Mouse (Mus musculus) yolk sac, embryonic 10.5 days (tissue): ENCODE data around the gene Tet3.

Source experiments
- DNase-seq: peaks from one replicate; pipeline ENCODE4 v3.0.0-alpha.2; 2017; ENCODE audit warnings: low spot score

Tet3 gene

DNA sequence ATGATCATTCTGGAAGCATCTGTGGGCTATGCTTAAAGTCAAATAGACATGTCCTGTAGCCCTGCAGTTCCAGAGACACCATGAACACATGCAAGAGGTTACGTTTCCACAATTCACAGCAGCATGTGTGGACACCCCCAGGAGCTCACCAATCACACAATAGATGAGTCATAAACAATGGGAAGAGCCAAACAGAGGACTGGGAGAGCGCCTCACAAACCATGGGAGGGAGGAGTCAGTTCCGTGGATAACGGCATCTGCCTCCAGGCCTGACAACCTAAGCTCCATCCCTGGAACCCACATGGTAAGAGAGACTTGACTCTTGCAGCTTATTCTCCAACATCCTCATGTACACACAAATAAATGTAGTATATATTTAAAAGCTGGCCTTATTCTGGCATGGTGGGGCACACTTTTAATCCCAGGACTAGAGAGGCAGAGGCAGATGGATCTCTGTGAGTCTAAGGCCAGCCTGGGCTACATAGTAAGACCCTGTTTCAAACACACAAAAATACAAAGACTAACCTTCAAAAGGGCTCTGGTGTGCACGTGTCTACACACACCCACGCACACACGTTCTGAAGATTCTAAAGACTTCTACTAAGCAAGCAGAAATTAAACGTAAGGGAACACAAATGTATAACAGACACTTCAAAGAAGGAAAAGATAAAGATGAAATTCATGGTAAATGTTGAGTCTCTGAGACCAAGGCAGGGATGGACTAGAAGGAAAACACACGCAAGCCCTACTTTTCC is 44.1 kb downstream of the Tet3 start:
- no peak for DNase-seq

- DNase-seq, result no peak
These were observed 45.2 kb downstream of the Tet3 start for GRCm38 (mm10) chr6:83413686-83414085.

GRCm38 (mm10) chr6:83412854-83413401 is 46.0 kb downstream of the Tet3 start:
- no peak for DNase-seq

DNA sequence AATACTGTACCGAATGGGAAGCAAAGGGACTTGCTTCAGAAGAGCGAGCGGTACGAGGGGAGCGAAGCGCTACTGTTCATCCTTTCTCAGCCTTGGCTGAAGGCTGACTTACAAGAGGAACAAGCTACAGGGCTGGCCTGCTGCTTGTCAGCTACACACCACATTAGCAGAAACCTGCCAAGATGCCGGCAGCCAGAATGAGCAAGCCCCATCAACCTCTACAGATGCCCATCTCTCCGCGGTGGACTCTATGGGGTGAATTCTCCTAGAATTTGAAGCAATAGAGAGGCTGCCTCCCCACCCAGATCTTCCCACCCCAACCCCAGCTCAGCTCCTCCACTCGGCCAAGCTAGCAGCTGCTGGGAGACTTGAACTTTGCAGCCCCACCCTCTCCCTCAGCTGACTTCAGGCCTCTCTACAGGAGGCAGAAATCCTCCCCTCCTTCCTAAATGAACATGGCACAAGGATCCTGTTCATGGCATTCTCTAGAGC is 46.5 kb downstream of the Tet3 start:
- DNase-seq, result no peak

GRCm38 (mm10) chr6:83411635-83412361 is 47.1 kb downstream of the Tet3 start:
- no peak for DNase-seq

DNA sequence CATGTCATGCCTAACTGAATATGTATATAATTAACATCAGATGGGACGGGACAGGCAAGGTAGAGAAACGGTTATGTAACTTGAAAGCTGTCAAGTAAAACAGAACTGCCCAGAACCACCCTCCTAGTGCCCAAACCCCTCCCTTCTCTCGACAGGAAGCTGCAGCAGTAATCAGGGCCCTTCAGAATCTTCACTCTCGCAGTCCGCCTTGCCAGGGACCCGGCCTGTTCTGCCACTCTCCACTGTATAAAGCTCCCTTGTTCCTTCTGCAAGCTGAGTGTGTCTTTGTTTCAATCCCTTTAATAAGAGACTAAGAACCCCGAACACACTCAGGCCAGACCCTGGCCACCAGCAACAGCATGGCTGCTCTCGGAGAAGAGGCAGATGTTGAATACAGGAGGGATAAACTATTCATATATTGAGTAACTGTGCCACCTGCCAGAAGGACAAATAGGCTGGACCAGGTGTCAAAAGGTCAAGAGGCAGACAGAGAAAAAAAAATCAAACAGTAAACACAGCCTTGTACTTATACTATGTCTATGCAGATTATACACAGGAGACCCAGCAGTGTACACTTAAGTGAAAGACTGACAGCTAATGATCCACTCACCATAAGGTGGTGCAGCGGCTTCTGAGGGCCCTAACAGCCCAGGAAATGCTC is 48.7 kb downstream of the Tet3 start:
- DNase-seq, result no peak

- no peak for DNase-seq
These were observed 50.4 kb downstream of the Tet3 start for GRCm38 (mm10) chr6:83408510-83408909.

DNA sequence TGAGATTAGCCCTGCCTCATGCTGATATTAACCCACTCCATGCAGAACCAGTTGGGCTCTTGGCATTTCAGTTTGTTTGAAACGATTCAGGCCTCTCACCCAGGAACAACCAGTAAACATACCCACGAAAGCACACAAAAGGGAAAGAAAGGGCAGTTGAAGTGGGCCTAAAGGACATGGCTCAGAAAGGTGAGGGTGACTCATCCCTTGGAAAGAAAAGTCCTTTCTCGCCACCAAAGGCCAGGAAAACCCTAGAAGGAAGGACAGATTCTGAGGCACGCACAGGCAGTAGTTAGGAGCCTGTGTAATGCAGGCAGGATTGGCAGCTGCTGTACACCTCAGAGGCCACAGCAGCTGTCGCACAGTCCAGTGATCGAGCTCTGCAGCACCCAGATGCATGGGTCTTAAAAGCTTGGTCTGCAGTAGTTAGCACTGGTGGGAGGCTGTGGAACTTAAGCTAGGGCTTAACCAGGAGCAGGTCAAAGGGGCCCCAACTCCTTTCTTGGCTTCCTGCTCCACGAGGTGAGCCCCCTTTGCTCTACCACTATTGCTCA is 53.3 kb downstream of the Tet3 start:
- no peak for DNase-seq

DNA sequence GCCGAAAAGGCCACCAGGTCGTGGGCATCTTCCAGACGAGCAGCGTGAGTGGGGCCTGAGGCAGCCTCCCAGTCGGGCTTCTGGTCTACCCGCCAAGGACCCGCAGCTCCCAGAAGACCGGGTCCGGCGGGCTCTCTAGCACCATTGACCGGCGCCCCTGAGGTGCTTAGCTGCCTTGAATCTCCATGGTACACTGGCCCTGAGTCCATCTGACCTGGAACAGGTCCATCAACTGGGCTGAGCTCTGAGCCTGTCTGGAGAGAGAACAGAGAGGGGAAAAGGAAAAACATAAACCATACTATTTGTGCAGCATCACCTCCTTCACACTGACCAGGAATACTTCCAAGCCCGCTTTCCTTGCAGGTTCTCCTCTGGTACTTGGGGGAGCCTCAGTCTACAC is 54.3 kb downstream of the Tet3 start:
- DNase-seq, result no peak

DNA sequence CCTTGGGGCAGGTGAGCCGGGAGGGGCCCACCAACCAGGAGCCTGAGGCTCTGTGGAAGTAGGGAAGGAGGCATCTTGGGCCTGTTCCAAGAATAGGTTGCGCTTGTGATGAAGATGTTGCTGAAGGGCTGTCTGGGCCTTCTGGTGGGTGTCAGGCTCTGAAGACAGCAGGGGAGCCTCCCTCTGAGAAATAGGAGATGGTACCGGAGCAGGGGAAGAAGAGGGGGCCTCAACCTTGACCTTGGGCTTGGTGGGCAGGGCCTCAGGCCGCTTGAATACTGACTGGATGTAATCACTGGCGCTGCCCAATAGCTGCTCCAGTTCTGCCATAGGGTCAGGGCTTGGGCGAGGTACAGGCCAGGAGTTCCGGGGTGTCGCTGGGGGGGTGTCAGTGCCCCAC is 55.4 kb downstream of the Tet3 start:
- no peak for DNase-seq

DNA sequence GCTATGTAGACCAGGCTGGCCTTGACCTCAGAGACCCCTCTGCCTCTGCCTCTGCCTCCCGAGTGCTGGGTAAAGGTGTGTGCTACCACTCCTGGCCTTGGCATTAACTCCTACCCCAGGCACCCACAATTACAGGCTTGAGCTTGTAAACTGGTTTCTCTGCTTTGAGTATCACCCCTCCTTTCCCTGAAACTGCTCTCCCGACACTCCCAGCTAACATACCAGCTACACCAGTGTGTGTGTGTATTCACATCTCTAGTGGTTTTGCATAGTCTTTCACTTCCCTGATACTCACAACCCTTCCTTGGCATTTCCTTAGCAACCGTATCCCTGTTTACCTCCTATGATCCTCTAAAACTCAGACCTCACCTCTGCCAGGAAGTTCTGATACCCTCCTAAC is 59.1 kb downstream of the Tet3 start:
- no peak for DNase-seq

DNA sequence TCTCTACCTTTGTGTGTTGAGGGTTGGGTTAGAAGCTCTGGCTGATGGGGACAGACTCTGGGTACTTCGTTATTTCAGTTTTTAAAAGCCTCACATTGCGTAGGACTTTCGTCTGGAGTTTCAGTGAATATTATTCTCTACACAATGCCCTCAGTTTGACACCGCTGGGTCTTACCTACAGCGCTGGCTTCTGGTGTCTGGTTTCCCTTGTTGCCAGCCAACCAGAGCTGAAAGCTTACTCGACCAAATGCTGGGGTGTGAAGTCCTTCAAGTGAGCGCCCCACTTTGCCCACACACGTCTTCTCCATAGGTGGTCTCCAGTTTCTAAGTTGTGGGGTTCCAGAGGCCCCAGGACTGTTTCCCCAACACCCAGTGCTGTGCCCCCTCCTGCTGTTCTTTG is 61.2 kb downstream of the Tet3 start:
- no peak for DNase-seq

GRCm38 (mm10) chr6:83396711-83397110 is 62.2 kb downstream of the Tet3 start:
- DNase-seq, result no peak

- no peak for DNase-seq
These were observed 63.2 kb downstream of the Tet3 start for GRCm38 (mm10) chr6:83395544-83396229.

GRCm38 (mm10) chr6:83394122-83394521 is 64.8 kb downstream of the Tet3 start:
- DNase-seq, result no peak

DNA sequence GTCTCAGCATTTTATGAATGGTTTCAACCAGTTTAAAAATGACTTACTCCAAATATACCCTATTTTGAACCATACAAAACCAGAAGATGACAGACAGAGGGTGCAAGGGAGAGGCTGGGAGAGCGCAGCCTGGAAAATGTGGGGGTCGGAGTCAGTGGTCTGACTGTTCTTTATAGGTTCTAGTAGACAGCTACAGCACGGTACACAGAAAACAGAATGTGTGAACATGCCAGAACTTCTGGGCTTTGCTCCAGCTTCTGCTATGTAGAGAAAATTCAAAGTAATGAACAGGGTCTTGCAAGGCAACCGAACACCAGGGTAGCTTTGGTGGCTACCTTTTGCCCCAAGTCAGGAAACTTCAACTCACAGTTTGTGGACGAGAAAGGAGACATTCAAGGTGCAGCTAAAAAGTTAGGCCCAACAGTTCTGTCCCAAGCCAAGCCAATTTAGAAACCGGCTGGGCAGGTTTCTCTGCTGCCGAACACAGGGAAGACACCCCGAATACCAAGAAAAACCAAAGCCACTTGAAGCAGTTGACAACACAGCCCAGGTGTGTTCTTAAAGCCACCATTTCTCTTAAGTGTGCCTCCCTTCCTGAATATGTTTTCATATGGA is 66.6 kb downstream of the Tet3 start:
- DNase-seq, result no peak

- DNase-seq, result no peak
These were observed 73.3 kb downstream of the Tet3 start for GRCm38 (mm10) chr6:83385569-83386090.

DNA sequence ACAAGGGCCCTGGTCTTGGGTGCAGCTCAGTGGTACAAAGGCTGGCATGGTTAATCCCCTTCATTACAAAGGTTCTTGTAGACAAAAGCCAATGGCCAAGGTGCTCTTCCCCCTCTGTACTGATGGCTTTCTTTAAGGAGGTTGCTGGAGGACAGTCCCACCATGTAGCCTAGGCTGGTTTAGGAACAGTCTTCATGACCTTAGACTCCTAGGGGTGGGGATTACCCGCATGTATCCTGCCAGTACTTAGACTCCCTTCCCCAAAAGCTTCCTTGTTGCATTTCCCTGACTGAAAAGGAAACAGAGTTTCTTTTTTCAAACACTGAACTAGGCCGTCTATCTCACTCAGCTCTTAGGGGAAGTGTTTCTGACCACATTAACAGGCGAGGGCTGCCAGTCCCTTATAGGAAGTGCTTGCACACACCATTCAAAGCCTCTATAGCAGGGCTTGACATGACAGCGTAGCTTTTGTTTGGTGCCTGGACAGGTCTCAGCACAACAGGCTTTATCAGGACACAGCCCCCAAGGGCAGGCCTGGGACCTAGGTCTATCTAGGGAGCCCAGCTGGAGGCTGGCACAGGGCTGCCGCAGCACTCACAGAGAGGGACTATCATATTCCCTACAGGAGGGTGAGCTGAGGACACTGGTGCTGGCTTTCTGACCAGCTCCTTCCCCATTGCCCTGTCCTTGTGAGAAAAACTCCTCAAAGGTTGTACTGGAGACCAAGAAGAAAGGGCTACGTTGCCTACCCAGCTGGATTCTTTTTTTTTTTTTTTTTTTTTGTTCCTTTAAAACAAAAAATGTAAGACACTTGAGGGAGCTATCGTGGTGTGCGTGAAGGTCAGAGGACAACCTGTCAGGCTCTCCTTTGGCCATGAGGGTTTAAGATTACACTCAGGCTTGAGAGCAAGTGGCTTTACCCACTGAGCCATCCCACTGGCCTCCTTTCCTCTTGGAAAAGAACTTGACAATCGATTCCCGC is 77.1 kb downstream of the Tet3 start:
- peak; percentile 21 for DNase-seq

GRCm38 (mm10) chr6:83373704-83374300 is 85.1 kb downstream of the Tet3 start:
- no peak for DNase-seq
